Mouse (Mus musculus) kidney, postnatal 10 days (tissue): ENCODE measurements at regions not wholly inside any gene's neighbourhood (a gene's known extent, or its start where the extent isn't known, plus 50 kb on each side); places are given as distances from the start of the nearest gene placed in this dataset.

Experiments
- DNase-seq: peaks from one replicate; pipeline ENCODE4 v3.0.0; 2021; ENCODE audit warnings: mixed read lengths

DNA sequence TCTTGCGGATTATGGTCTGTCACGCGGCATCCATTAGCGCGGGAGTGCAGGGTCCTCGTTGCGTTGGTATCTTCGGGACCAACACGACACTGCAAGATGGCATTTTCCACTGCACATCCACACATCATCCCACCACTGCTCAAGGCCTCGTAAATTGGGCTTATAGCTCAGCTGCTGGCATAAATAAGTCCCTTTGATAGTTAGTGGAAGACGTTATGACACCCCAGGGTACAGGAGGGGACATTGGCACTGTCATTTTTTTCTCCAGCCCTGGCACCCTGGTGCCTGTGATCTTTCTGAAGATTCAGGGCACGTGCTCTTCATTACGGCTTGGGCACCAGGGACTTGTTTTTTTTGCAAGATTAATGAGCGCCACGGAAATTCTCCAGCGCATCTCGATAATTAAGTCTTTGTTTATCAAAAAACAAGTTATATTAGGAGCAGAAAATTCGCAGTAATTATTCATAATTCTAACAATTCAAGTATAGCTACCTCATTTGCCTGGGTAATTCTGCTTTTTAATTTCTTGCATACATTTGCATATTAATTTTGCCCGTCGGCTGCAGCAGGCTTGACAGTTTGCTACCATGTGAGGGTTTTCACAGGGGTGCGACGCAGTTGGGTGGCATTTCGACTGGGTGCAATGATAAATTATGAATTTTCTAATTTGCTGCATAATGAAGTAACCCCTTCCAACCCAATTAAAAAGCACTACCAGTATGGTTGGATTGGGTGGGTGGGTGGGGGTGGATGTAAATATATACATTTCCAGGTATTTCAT, 119.1 kb downstream of the Vrk1 start:
- no peak for DNase-seq

DNA sequence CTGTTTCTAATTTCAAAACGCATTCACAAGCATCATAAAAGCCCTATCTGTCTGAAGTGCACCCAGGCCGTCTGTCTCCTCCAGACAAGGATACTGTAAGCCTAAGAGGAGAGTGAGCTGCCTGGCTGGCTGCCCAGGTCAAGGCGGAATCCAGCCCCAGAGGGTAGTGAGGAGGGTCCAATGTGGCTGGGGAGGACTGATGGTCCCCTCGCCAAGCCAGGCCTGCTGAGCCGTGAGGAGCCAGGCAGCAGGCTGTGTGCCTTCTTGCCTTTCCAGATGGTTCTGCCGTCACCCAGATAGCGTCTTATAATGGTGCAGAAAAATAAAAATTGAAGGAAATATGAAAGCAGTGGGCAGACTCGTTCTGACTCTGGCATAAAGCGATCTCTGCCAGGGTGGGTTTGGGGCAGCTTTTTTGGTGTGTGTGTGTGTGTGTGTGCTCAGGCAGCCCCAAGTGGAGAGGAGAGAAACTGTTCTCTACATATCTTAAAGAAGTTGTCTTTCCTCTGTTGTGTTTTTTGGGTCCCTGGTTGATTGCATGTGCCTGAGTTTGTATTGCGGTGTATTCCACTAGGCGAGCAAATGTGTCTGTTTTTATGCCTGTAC, 120.1 kb downstream of the Vrk1 start:
- no peak for DNase-seq

DNA sequence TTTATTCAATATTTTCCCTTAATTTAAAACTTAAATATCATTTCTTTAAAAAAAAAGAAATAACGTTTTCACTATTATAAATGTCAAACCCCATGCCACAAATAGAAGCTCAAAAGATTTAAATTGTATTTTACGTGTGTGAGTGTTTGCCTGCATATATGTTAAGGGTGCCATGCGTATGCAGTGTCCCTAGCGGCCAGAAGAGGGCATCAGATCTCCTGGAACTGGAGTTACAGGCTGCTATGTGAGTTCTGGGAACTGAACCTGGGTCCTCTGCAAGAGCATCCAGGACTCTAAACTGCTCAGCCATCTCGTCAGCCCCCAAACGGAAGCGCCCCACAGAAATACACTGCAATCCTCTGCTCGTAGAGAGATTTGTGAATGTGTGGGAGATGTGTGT, 122.7 kb downstream of the Vrk1 start:
- no peak for DNase-seq

DNA sequence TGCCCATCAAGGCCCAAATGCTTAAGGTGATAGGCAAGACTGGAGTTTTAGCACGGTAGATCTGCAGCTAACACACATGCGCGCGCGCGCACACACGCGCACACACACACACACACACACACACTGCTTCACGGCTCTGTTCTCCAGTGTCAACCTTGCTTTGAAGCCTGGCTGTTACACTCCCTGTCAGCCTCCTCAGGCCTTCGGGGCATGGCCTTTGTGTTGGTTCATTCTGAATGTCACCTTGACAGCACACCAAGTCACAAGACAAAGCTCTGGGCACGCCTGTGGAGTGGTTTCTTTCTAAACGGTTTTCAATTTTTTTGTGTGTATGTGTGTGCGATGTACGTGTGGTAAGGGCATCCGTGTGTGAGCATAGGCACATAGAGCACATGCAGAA, 128.4 kb downstream of the Vrk1 start:
- no peak for DNase-seq

DNA sequence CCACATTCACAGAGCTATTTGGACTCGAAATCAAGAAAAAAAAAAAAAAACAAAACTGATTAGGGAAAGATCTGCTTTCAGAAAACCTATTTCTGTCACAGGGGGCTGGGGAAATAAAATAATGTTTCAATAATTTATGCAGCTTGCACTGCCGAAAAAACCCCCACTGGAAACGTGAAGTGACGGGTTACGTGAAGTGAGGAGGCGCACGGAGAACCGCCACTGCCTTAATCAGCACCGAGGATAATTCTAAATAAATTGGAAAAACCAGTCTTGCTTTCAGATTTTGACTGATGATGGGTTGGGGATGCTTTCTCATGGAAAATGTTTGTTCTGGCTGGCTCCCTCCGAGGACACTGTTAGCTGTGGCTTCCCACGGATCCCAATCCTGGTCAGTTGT, 129.5 kb downstream of the Vrk1 start:
- DNase-seq: no peak

- no peak for DNase-seq
Observed at GRCm38 (mm10) chr12:106139927-106140326, 129.9 kb downstream of the Vrk1 start.

- DNase-seq: no peak
Observed at GRCm38 (mm10) chr12:106140671-106141070, 130.6 kb downstream of the Vrk1 start.

- DNase-seq: no peak
Observed at GRCm38 (mm10) chr12:106143548-106143947, 133.5 kb downstream of the Vrk1 start.

GRCm38 (mm10) chr12:106156837-106157236, 146.8 kb downstream of the Vrk1 start:
- DNase-seq: no peak

DNA sequence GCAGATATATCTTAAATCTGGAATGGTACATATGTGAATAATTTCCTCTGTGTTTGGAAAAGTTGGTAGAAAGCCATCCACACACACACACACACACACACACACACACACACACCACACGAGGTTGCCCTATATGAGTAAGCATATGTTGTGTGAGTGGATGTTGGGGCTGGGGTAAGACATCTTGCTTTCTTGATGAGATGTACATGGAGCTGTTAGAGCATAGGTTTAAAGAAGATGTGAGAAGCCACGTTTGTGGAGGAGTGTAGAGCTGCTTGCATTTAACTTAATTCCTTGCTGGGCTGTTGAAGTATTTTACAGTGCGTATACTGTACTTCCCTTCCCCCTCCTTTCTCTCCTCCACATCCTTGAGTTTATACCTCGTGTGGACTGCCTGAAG, 147.8 kb downstream of the Vrk1 start:
- DNase-seq: no peak

DNA sequence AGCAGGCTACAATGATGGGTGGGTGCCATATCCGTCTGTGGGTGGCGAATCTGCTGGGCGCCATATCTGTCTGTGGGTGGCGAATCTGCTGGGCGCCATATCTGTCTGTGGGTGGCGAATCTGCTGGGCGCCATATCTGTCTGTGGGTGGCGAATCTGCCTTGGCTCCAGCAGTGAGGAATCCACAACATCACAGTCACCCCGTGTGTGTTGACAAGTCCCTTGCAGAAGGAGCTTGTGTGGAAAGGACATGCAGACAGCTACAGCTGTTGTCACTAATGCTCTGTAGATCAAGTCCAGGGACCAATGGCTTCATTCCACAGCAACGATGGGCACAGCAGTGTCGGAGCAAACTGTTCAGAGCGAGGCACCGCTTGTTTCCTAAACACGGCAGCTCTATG, 148.6 kb downstream of the Vrk1 start:
- DNase-seq: no peak

DNA sequence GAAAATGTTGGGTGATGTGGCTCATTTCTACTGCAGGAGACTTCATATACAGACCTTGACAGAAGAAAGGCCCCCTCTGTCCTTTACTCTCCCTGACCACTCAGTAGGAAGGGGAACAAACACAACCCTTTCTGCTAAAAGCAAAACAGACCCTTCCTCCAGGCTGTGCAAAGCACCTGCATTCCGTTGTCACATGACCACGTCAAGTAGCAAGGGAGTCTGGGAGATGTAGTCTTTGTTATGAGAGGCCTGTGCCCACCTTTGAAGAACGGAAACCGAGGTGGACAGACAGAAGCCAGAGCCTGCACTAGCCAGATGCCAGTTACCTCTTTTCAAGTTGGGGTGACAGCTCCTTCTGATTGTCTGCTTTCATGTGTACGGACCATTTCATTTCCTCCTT, 161.3 kb downstream of the Vrk1 start:
- no peak for DNase-seq

DNA sequence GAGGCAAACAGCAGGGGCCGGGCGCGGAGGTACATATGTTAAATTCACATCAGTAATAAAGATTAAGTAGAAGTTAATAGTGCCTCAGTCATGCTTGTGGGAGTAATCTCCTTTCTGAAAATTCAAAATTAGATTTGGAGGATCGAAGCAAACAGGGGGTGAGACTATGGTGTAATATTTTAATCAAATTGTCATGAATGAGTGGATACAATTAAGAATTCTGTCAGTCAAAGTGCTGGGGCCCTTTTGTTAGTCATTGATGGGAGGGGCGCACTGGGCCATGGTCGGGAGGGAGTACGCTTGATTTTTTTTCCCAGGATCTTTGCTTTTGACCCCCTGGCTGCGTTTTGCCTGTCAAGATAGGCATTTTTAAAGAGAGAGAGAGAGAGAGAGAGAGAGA, 163.2 kb downstream of the Vrk1 start:
- DNase-seq: no peak

GRCm38 (mm10) chr12:106174070-106174980, 164.3 kb downstream of the Vrk1 start:
- no peak for DNase-seq

DNA sequence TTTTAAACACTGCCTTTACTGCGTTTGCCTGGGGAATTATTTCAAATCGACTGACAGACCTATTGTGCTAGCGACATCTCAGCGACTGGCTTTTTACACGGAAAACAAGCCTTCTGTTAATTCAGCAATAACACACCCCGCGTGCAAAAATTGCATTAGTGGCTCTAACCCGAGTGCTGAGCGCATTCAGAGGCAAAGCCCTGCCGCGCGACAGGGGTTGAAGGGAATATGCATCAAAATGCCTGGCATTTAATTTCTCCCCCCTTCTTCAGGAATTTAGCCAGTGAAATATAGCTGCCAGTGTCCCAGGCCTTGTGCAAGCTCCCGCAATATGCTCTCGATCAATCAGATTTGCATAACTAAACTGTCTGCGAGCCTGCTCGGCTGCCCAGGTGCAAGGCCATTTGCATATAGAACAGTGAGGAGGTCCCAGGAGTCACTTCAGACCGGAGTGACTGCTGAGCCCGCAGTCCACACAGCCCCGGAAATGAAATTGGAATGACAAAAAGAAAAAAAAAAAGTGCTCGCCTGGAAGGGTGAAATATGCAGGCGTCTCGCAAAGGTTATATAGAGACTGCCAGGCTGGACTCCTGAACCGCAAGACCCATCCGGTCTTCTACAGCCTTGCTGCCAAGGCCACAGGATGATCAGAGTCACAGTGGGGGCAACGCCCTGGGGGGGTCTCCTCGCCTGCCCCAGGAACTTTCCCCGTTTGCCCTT, 165.1 kb downstream of the Vrk1 start:
- DNase-seq: no peak

GRCm38 (mm10) chr12:106177302-106177701, 167.3 kb downstream of the Vrk1 start:
- no peak for DNase-seq

- no peak for DNase-seq
Observed at GRCm38 (mm10) chr12:106177861-106178260, 167.8 kb downstream of the Vrk1 start.

DNA sequence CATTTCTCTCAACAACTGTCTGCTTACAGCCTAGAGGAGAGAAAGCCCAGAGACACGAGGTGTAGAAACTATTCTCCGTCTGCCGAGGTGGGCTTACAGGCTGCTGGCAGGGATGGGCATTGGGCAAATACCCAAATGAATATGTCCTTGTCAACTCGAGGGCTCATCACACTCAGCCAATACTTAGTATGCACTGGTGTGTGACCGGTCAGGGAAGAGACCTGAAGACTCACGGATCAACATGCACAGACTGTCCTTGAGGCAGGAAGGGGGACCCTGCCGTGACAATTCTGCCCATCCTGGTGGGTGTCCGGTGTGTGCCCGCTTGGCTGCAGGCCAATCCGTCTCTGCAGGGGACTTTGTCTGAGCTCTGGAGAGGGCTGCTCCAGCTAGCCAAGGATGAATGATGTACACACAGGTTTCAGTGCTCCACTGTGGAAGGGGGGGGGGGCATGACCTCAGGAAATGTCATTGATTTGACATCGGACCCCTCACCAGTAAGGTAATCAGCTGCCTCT, 168.7 kb downstream of the Vrk1 start:
- DNase-seq: no peak

- DNase-seq: no peak
Observed at GRCm38 (mm10) chr12:106182923-106183322, 172.9 kb downstream of the Vrk1 start.

GRCm38 (mm10) chr12:106183973-106184372, 173.9 kb downstream of the Vrk1 start:
- no peak for DNase-seq

DNA sequence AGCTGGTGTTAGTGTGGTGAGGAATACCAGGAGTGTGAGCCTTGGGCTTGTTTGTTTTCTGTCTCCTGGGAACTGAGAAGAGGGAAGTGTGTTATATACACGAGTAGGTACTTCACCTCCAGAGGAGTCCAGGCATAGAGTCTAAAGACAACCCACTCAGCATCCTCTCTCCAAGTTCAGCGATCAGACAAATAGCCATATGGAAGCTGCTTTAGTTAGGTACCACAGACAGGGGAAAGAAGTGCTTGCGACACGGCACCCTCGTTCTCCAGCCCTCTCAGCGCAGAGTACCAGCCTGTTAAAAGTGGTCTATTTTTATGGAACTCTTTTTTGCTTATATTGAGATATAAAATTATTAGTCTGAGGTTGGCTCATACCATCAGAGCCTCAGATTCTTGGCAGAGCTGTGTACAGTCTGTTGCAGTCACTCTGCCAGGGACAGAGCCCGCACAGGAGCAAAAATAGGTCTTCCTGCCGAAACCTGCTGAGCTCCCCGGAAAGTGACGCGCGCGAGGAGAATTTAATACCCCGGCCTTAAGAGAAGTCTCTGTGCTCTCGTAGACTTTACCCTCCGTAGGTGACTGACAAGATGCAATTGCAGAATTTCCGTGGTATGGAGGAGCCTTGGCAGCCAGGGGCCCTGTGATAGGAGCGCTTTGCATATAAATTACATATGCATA, 175.5 kb downstream of the Vrk1 start:
- DNase-seq: no peak

DNA sequence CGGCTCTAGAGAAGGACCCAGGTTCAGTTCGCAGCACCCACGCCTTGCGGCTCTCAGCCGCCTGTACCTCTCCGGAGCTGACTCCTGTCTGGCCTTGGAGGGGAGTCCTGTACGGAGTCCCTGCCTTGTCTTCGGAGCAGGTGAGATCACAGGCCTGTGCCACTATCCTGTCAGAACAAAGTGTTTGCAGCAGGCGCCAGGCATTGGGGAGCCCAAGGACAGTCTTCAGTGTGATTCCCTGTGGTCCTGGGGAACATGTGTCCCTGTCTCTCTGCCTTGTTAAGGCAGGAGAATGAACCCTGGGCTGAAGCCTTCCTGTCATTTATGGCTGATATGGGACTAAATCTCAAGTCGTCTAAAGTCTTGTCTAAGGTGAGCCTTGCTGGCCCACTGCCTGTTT, 176.5 kb downstream of the Vrk1 start:
- DNase-seq: no peak
